Mouse (Mus musculus) heart, postnatal 25 days (tissue): ENCODE results near the gene Gm7257. TPM values are rescaled to one million over a fixed set of nuclear protein-coding genes. Genes with fewer than 3 reads are reported as not detected.

ENCODE experiments used
- DNase-seq: peaks from one replicate; pipeline ENCODE4 v3.0.0; 2022; ENCODE audit warnings: low spot score
- intact Hi-C: fragments of 180-260 bp; cut with DNase I; formaldehyde crosslinking; loops from one replicate; pipeline ENCODE4 v1.15.1; 2025
- total RNA-seq, 2 experiments: library from RNA; stranded (reverse); gene quantifications; 2 replicates each; pipeline ENCODE4 v1.2.3; 2021

The Gm7257 gene
- total RNA-seq, result not detected

DNA sequence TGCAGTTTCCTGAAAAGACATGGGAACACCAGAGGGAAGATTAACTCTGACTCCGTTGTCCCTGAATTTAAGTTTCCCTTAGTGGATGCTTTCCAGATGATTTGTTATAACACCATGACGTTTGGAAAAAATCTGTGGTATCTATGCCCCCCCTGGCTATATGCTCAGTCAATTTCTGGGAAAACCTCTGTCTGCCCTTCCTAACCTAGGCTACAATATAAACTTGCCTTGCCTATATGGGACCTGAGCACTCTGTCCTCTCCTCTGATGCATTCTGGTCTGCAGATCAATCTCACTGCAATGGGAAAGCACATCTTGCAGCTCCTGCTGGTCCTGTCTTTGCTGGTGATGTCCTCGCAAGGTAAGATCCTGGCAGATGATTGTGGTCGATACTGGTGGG lies at the start of gene Gm7257:
TSS of gene Gm7257 (plus strand) at position 301 of the 400 bp plus-strand sequence.
- intact Hi-C loops, result no loop called here
- no peak for DNase-seq

GRCm38 (mm10) chr9:36402991-36403390 lies 28.7 kb upstream of the Gm7257 start:
- no peak for DNase-seq
- intact Hi-C loops, result no loop called here

DNA sequence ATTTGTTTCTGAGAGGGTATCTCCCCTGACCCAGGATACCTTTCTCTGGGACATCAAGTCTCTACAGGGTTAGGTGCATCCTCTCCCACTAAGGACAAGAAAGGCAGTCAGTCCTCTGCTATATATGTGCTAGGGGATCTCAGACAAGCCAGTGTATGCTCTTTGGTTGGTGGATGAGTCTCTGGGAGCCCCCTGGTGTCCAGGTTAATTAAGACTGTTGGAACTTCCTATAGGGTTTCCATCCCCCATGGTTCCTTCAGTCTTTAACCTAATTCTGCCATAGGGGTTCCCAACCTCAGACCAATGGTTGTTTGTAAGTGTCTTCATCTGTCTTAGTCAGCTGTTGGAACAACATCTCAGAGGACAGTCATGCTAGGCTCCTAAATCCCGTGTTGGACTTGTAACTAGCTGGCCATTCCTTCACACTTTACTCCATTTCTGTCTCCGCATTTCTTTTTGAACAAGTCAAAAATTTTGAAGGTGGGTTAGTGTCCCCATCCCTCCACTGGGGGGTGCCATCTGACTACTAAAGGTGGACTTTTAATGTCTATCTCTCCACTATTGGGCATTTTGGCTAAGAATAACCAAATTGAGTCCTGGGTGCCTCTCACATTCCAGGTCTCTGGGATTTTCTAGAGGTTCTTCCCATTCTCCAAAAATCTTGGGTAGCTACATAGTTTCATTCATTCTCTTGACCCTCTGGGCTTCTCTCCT lies 3.5 kb downstream of the Gm7257 start:
- intact Hi-C loops, result no loop called here
- no peak for DNase-seq

- intact Hi-C loops, result no loop called here
Observed at GRCm38 (mm10) chr9:36475338-36475737, 43.7 kb downstream of the Gm7257 start, which contains the start of gene Gm9513. Gene Gm9513, plus strand, starts transcription at chr9:36475638.

More at GRCm38 (mm10) chr9:36475338-36475737, 43.7 kb downstream of the Gm7257 start, which contains the start of gene Gm9513:
- no peak for DNase-seq

Other genes starting within 250 kb of the Gm7257 start
- gene Gm9513, start 43.8 kb downstream of the Gm7257 start, total RNA-seq, result not detected
- gene Gm5615, start 110.1 kb downstream of the Gm7257 start, total RNA-seq, result not detected
- gene Gm17689, start 150.8 kb downstream of the Gm7257 start, total RNA-seq, result not detected
- gene A630095E13Rik, start 211.5 kb downstream of the Gm7257 start, total RNA-seq, result not detected